Mouse (Mus musculus): ENCODE data around the gene Lpp. TPM values are rescaled to one million over a fixed set of nuclear protein-coding genes. Genes with fewer than 3 reads are reported as not detected.

Lpp gene
- 0.09 and 0.94 TPM in 2 replicates for polyA plus RNA-seq (2012; ENCODE audit: insufficient read depth, low replicate concordance)

DNA sequence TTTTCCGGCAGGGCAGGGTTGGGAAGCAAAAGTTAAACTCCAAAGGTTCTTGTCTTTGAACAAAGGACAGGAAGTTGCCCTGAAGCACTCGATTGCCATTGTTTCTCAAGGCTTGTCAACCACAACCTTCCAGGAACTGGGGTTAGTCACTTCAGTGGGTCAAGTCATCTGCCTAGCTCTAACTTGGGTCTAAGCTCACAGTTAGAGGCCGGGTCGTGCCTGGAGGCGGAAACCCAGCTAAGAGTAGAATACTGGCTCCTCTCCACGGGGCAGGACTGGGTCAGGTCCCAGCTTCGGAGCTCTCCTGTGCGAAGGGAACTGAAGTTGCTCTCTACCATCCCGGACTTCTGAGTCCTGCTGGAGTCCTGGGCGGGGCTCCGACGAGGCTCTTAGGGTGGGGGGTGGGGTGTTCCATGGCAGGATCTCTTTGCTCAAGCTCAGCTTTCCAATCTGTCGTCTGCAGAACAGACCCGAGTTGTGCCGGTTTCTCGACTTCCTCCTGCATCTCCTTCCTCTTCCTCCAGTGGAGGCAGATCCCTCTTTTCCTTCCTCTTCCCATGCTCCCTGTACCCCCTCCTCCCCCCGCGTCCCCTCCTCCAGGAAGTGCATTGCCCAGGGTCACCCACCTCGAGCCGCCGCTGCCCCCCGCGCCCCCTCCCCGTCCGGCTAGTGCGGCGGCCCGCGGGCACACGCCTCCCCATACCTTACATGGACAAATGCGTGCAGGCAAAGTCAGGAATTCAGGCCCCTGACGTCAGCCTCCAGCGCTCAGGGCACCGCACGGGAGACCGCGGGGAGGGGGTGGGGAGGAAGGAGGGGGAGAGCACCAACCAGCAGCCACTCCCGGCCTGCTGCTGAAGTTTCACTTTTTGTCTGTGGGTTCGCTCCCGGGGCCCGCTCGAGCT is at the start of gene Lpp:
Lpp (plus strand) TSS at position 857 of the 905 bp plus-strand sequence.
- no peak for TF ChIP-seq FLI1 (IDR thresholded peaks at IDR 0.05; ENCODE audit: low read length)
- TF ChIP-seq GATA1 (IDR thresholded peaks at IDR 0.05; ENCODE audit: borderline replicate concordance, low read length): no peak
- peaks cover 50% of the 10 kb centered on the region for H3K27me3 ChIP-seq (replicated peaks)
- H3K4me3 ChIP-seq (replicated peaks): peak within 1 kb of the TSS; percentile 95
- H3K9me3 ChIP-seq: peaks cover 9% of the 10 kb centered on the region
- peaks cover 16% of the 10 kb centered on the region for H3K4me1 ChIP-seq
- H3K36me3 ChIP-seq (replicated peaks; ENCODE audit: low read length): no peaks in the 10 kb centered on the region

DNA sequence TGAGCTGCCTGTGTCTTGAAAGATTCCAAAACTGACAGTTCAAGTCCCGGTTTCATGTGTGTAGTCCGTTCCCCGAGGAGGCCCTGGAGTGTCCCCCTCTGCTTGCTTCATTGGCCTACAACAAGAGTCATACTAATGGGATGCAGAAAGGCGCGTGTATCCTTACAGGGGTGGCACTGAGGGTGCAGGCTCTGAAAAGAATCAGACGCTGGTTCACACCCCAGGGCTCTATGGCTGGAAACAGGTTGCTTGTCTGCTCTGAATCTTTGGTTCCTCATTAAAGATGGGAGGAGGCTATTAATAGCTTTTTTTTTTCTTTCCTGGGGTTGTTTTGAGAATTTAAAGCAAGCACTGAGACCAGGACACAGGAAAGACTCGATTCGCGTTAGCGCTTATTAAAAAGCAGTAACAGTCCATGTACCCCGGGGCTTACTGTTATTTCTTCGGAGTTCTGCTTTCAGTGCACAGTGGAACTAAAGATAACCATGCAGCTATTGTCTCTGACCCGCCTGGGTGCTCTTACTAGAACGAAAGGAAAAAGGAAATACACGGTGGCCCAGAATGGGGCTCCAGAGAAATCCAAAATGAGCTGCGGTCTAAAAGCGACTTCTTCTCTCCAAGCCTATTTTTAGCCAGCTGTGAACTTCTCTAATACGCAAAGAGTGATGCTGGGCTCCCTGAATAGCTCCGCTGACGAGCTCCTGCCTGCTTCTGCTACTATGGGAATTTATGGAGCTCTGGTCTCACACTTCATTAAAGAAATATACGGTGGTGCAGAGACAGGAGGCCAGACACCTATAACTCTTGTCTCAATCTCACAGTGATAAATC is 45.5 kb upstream of the Lpp start:
- TF ChIP-seq GATA1 (IDR thresholded peaks at IDR 0.05; ENCODE audit: borderline replicate concordance, low read length) (no peak), FLI1 (IDR thresholded peaks at IDR 0.05; ENCODE audit: low read length) (no peak)
- Histone ChIP-seq H3K4me3 (replicated peaks) (peak overlapping the region; percentile 71), H3K36me3 (replicated peaks; ENCODE audit: low read length) (no peaks in the 10 kb centered on the region), H3K4me1 (peaks cover 21% of the 10 kb centered on the region), H3K27me3 (replicated peaks) (peaks cover 43% of the 10 kb centered on the region), H3K9me3 (peaks cover 5% of the 10 kb centered on the region; the same call in 1 of the 2 replicates)

DNA sequence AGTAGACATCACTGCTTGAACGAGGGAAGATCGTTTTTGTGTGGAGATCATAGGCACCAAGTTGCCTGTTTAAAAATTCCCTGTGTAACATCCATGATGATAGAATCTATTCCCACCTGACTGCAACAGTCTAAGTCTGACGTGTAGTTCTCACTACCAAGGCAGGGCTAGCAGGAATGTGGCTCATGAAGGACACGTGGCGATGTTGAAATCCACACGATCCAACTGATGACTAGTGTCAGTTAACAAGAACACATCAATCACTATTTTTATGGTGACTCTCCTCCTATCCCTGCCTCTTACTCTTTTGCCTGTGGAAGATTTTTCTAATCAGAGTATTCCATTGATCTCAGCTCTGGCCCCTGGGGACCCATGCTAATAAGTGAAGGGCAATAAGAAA is 43.0 kb upstream of the Lpp start:
- Histone ChIP-seq H3K4me1 (peaks cover 25% of the 10 kb centered on the region), H3K4me3 (replicated peaks) (no peak overlapping the region), H3K27me3 (replicated peaks) (peaks cover 41% of the 10 kb centered on the region), H3K36me3 (replicated peaks; ENCODE audit: low read length) (no peaks in the 10 kb centered on the region), H3K9me3 (peaks cover 5% of the 10 kb centered on the region; the same call in 1 of the 2 replicates)
- no peak for TF ChIP-seq FLI1 (IDR thresholded peaks at IDR 0.05; ENCODE audit: low read length)
- no peak for TF ChIP-seq GATA1 (IDR thresholded peaks at IDR 0.05; ENCODE audit: borderline replicate concordance, low read length)

DNA sequence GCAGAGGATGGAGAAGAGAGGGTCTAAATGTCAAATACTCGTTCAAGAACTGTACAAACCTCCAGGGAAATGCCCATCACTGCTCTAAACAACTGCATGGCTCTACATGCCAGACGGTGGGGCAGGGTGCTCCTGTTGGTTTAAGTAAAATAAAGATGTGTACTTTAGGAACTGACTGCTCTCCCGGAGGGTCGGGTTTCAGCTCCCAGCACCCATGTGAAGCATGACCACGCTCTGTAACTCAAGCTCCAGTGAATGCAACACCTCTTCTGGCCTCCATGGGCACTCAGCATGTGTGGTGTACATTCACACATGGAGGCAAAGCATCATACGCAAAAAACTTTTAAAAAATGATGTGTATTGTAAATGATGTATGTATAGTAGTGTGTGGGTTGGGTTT is 42.6 kb upstream of the Lpp start:
- TF ChIP-seq FLI1 (IDR thresholded peaks at IDR 0.05; ENCODE audit: low read length) (no peak), GATA1 (IDR thresholded peaks at IDR 0.05; ENCODE audit: borderline replicate concordance, low read length) (no peak)
- Histone ChIP-seq H3K36me3 (replicated peaks; ENCODE audit: low read length) (no peaks in the 10 kb centered on the region), H3K4me1 (peaks cover 25% of the 10 kb centered on the region), H3K27me3 (replicated peaks) (peaks cover 40% of the 10 kb centered on the region), H3K9me3 (peaks cover 5% of the 10 kb centered on the region; the same call in 1 of the 2 replicates), H3K4me3 (replicated peaks) (no peak overlapping the region)

DNA sequence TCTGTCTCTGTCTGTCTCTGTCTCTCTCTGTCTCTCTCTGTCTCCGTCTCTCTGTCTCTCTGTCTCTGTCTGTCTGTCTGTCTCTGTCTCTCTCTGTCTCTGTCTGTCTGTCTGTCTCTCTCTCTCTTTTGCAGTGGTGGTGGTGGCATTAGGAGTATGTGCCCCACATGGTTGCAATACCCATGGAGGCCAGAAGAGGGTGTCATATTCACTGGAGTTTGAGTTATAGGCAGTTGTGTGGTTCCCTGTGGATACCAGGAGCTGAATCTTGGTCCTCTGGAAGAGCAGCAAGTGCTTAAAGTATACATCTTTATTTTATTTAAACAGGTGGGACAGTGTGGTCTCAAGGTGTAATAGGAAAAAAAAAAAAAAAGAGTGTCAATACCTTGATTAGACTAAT is 41.5 kb upstream of the Lpp start:
- Histone ChIP-seq H3K4me1 (peaks cover 21% of the 10 kb centered on the region), H3K9me3 (peaks cover 5% of the 10 kb centered on the region; the same call in 1 of the 2 replicates), H3K36me3 (replicated peaks; ENCODE audit: low read length) (no peaks in the 10 kb centered on the region), H3K27me3 (replicated peaks) (peaks cover 37% of the 10 kb centered on the region), H3K4me3 (replicated peaks) (no peak overlapping the region)
- TF ChIP-seq FLI1 (IDR thresholded peaks at IDR 0.05; ENCODE audit: low read length) (no peak), GATA1 (IDR thresholded peaks at IDR 0.05; ENCODE audit: borderline replicate concordance, low read length) (no peak)

DNA sequence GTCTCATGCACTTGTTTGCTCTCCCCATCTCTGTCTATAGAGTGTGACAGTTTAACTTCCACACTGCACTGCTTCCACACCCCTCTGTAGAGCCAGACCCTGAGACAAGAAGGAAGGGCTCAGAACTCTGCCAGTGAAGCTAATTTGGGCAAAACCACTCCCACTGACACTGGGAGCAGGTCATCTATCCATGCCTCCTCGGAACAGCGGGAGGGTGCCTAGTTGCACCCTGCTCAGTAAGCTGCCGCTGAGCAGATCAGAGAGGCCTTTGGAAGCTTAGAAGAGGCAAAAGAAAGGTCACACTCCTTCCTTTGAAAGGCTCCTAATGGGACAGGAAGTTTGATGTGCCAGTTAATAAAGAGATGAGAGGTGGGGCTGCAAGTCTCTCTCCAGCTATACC is 39.5 kb upstream of the Lpp start:
- Histone ChIP-seq H3K9me3 (peaks cover 5% of the 10 kb centered on the region; the same call in 1 of the 2 replicates), H3K36me3 (replicated peaks; ENCODE audit: low read length) (no peaks in the 10 kb centered on the region), H3K27me3 (replicated peaks) (peaks cover 29% of the 10 kb centered on the region), H3K4me1 (peaks cover 4% of the 10 kb centered on the region; the same call in 1 of the 2 replicates), H3K4me3 (replicated peaks) (no peak overlapping the region)
- TF ChIP-seq GATA1 (IDR thresholded peaks at IDR 0.05; ENCODE audit: borderline replicate concordance, low read length): no peak
- TF ChIP-seq FLI1 (IDR thresholded peaks at IDR 0.05; ENCODE audit: low read length): no peak

DNA sequence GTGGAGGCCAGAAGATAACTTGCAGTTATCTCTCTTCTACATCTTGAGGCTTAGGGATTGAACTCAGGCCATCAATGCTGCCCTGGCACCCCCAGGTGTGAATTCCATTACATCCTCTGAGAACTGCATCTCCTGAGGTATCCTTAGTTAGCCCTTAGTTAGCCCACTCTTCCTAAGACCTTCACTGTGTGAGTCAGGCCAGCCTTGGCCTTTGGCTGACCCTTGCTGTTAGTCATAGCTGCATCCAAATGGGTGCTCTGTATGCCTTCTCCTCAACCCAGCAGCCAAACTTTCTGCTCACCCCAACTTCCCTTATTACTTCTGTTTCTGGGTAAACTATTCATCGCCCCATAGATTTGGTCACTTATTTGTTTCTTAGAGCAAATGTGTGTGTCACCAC is 31.6 kb upstream of the Lpp start:
- H3K36me3 ChIP-seq (replicated peaks; ENCODE audit: low read length): no peaks in the 10 kb centered on the region
- no peaks in the 10 kb centered on the region for H3K4me1 ChIP-seq
- no peak for TF ChIP-seq GATA1 (IDR thresholded peaks at IDR 0.05; ENCODE audit: borderline replicate concordance, low read length)
- no peak for TF ChIP-seq FLI1 (IDR thresholded peaks at IDR 0.05; ENCODE audit: low read length)
- H3K27me3 ChIP-seq (replicated peaks): peaks cover 5% of the 10 kb centered on the region
- no peak overlapping the region for H3K4me3 ChIP-seq (replicated peaks)
- no peaks in the 10 kb centered on the region for H3K9me3 ChIP-seq

DNA sequence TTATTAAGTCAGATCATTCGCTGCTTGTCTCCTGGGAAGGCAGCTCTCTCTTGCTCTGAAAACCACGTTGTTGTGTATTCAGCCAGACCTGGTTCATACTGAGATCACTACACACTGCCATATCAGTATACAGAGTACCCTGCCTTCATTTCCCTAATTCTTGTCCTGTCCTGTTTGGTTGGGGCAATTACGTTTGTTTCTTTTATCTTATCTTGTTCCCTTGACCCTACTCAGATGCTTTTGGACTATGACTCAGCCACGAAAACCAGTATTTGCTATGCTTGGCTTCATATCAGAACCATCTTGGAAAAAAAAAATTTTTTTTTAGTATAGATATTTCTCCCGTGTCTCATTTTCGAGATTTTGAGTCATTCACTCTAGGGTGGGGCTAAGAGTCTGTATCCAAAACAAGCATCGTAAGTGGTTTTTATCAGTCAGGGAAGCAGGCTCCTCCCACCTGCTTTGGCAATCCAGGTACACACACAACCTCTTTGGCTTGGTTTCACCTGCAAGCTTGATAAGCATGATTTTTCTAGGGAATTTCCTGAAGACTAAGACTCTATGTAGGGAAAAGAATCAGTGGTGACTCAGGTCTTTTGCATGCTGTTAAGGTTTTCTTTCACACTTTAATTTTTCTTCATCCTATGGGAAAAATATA is 29.1 kb upstream of the Lpp start:
- peaks cover 6% of the 10 kb centered on the region for H3K27me3 ChIP-seq (replicated peaks)
- no peak for TF ChIP-seq FLI1 (IDR thresholded peaks at IDR 0.05; ENCODE audit: low read length)
- TF ChIP-seq GATA1 (IDR thresholded peaks at IDR 0.05; ENCODE audit: borderline replicate concordance, low read length): no peak

DNA sequence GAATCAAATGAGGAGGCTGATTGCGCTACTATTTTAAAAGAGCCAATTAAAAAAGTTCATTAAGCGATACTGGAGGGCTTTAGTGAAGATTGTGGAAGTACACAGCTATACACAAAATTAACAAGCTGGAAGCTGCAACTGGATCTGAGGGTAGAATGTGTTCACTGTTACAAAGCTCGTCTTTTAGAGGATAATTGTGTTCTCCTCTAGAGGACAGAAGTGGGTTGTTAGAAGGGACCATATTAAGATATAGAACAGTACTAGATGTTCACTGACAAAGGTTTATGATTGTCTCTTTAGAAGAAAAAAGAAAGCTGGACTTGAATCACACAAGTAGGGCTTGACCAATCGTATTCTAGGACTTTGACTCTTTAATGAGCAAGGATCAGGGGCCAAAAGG is 27.4 kb upstream of the Lpp start:
- TF ChIP-seq GATA1 (IDR thresholded peaks at IDR 0.05; ENCODE audit: borderline replicate concordance, low read length) (no peak), FLI1 (IDR thresholded peaks at IDR 0.05; ENCODE audit: low read length) (no peak)
- Histone ChIP-seq H3K36me3 (replicated peaks; ENCODE audit: low read length) (no peaks in the 10 kb centered on the region), H3K4me3 (replicated peaks) (no peak overlapping the region), H3K9me3 (no peaks in the 10 kb centered on the region), H3K27me3 (replicated peaks) (peaks cover 6% of the 10 kb centered on the region), H3K4me1 (no peaks in the 10 kb centered on the region)

More for the DNA sequence above, 29.1 kb upstream of the Lpp start:
- H3K9me3 ChIP-seq: no peaks in the 10 kb centered on the region
- no peak overlapping the region for H3K4me3 ChIP-seq (replicated peaks)
- H3K4me1 ChIP-seq: no peaks in the 10 kb centered on the region
- H3K36me3 ChIP-seq (replicated peaks; ENCODE audit: low read length): no peaks in the 10 kb centered on the region

Measured in megakaryocyte, embryonic 14.5 days (primary cell).